Mouse (Mus musculus): Measurements from ENCODE around the gene 4933430I17Rik.

GRCm38 (mm10) chr4:62533729-62534128 is 8.6 kb downstream of the 4933430I17Rik start:
- TF ChIP-seq MYOG (IDR thresholded peaks at IDR 0.05; ENCODE audit: control insufficient read depth, extremely low read depth, insufficient read length) (no peak), USF1 (IDR thresholded peaks at IDR 0.05; ENCODE audit: low read depth) (no peak), CTCF (IDR thresholded peaks at IDR 0.05; ENCODE audit: control insufficient read depth, insufficient read depth, insufficient read length) (no peak), MAX (IDR thresholded peaks at IDR 0.05) (no peak)
